Mouse (Mus musculus): ENCODE results near the gene Ate1. TPM values are rescaled to one million over a fixed set of nuclear protein-coding genes. Genes with fewer than 3 reads are reported as not detected.

Gene Ate1
- polyA plus RNA-seq (2015; fragmentation: Nextera tagmentation; extraction: Ambion mirVana): 46.1 and 63.7 TPM in 2 replicates

GRCm38 (mm10) chr7:130520049-130520425 lies at the start of gene Ate1:
TSS of gene Ate1 (minus strand) at chr7:130520369.

Other genes with a start within 250 kb of the Ate1 start
- gene Nsmce4a, start 52.7 kb upstream of the Ate1 start, polyA plus RNA-seq (2015; fragmentation: Nextera tagmentation; extraction: Ambion mirVana): 233 and 249 TPM in 2 replicates
- 19.3 and 24.6 TPM in 2 replicates for gene Tacc2, start 57.1 kb upstream of the Ate1 start, polyA plus RNA-seq (2015; fragmentation: Nextera tagmentation; extraction: Ambion mirVana)

Data from adrenal gland, postnatal 0 days (tissue).